Comparison of ENCODE assay signal across 12 mouse cellular contexts in the genomic region with DNA sequence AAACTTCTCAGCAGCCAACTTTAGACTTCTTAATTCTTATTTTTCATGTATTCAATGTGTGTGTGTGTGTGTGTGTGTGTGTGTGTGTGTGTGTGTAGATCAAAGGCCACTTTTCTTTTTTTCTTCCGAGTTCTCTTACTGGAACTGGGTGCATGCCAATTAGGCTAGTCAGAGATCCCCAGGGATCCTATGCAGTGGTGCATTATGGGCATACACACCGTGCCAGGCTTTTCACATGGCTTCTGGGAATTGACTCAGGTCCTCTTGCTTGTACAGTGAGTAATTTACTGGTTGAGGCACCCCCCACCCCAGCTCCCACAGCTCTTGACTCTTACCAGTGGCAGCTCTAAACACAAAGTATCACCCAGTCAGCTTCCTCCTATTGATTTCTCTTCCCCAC.
DNase-seq lines count a peak whose midpoint lies in the region; ATAC-seq lines count a peak whose summit lies in the region.
"Had no signal": no experiment of that assay in that cellular context is flagged by ENCODE, and none has a peak within 500 bp of the region (broad histone marks: within the 10 kb centered on the region; RNA-seq: fewer than 3 reads in every experiment).

No protein-coding gene starts in this region.

- ATAC-seq in forebrain, embryonic 12.5 days (ENCODE audit: low FRiP score): peak; percentile 49; the same call in 1 of the 2 replicates
- ATAC-seq in forebrain, embryonic 15.5 days (replicated peaks): no peak
- ATAC-seq in limb, embryonic 13.5 days (ENCODE audit: low FRiP score, low read depth): peak; percentile 36; the same call in 1 of the 2 replicates
- peak; percentile 77; the same call in 1 of the 2 replicates for ATAC-seq in midbrain, embryonic 16.5 days
- no peak for ATAC-seq in hindbrain, embryonic 16.5 days
- ATAC-seq: liver, embryonic 12.5 days had no signal

- no peaks in the 10 kb centered on the region for H3K27me3 ChIP-seq in forebrain, embryonic 12.5 days
- no peaks in the 10 kb centered on the region for H3K27me3 ChIP-seq in forebrain, embryonic 15.5 days
- H3K27me3 ChIP-seq in limb, embryonic 13.5 days: no peaks in the 10 kb centered on the region
- no peaks in the 10 kb centered on the region for H3K27me3 ChIP-seq in limb, embryonic 10.5 days (ENCODE audit: low read depth, poor library complexity, severe bottlenecking)
- H3K27me3 ChIP-seq in midbrain, embryonic 16.5 days (ENCODE audit: control insufficient read depth, insufficient read depth, low read depth, low read length): no peaks in the 10 kb centered on the region
- no peaks in the 10 kb centered on the region for H3K27me3 ChIP-seq in hindbrain, embryonic 16.5 days (replicated peaks; ENCODE audit: control insufficient read depth, insufficient read depth, low read length)
- H3K27me3 ChIP-seq: heart, embryonic 13.5 days; liver, embryonic 12.5 days; neural tube, embryonic 12.5 days had no signal

- no peaks in the 10 kb centered on the region for H3K9me3 ChIP-seq in forebrain, embryonic 12.5 days
- no peaks in the 10 kb centered on the region for H3K9me3 ChIP-seq in forebrain, embryonic 15.5 days
- H3K9me3 ChIP-seq in limb, embryonic 13.5 days: no peaks in the 10 kb centered on the region
- H3K9me3 ChIP-seq in limb, embryonic 10.5 days (replicated peaks): no peaks in the 10 kb centered on the region
- H3K9me3 ChIP-seq in midbrain, embryonic 16.5 days (replicated peaks; ENCODE audit: control insufficient read depth, low read length, poor library complexity, severe bottlenecking): no peaks in the 10 kb centered on the region
- no peaks in the 10 kb centered on the region for H3K9me3 ChIP-seq in hindbrain, embryonic 16.5 days (ENCODE audit: control insufficient read depth, low read length)
- H3K9me3 ChIP-seq: heart, embryonic 13.5 days; liver, embryonic 12.5 days; neural tube, embryonic 12.5 days had no signal

- no peaks in the 10 kb centered on the region for H3K36me3 ChIP-seq in forebrain, embryonic 12.5 days (replicated peaks)
- no peaks in the 10 kb centered on the region for H3K36me3 ChIP-seq in forebrain, embryonic 15.5 days
- H3K36me3 ChIP-seq in limb, embryonic 13.5 days: no peaks in the 10 kb centered on the region
- no peaks in the 10 kb centered on the region for H3K36me3 ChIP-seq in limb, embryonic 10.5 days
- H3K36me3 ChIP-seq in midbrain, embryonic 16.5 days (ENCODE audit: control insufficient read depth, insufficient read depth, low read length): no peaks in the 10 kb centered on the region
- H3K36me3 ChIP-seq in hindbrain, embryonic 16.5 days (ENCODE audit: control insufficient read depth, insufficient read depth, low read length): no peaks in the 10 kb centered on the region
- H3K36me3 ChIP-seq: heart, embryonic 13.5 days; liver, embryonic 12.5 days; neural tube, embryonic 12.5 days had no signal

- H3K4me3 ChIP-seq in forebrain, embryonic 12.5 days (replicated peaks): no peak overlapping the region
- H3K4me3 ChIP-seq in forebrain, embryonic 15.5 days: no peak overlapping the region
- H3K4me3 ChIP-seq in limb, embryonic 13.5 days: no peak overlapping the region
- H3K4me3 ChIP-seq in limb, embryonic 10.5 days: no peak overlapping the region
- H3K4me3 ChIP-seq in midbrain, embryonic 16.5 days (ENCODE audit: low read depth, low read length): no peak overlapping the region
- no peak overlapping the region for H3K4me3 ChIP-seq in hindbrain, embryonic 16.5 days (ENCODE audit: low read length)
- H3K4me3 ChIP-seq: heart, embryonic 13.5 days; liver, embryonic 12.5 days; neural tube, embryonic 12.5 days had no signal

- no peak overlapping the region for H3K4me2 ChIP-seq in forebrain, embryonic 12.5 days
- H3K4me2 ChIP-seq in forebrain, embryonic 15.5 days (replicated peaks): no peak overlapping the region
- no peak overlapping the region for H3K4me2 ChIP-seq in limb, embryonic 13.5 days (replicated peaks)
- no peak overlapping the region for H3K4me2 ChIP-seq in midbrain, embryonic 16.5 days (ENCODE audit: low read length)
- no peak overlapping the region for H3K4me2 ChIP-seq in hindbrain, embryonic 16.5 days (ENCODE audit: low read length)
- H3K4me2 ChIP-seq: heart, embryonic 13.5 days; liver, embryonic 12.5 days; neural tube, embryonic 12.5 days had no signal

- no peak overlapping the region for H3K27ac ChIP-seq in forebrain, embryonic 12.5 days
- H3K27ac ChIP-seq in forebrain, embryonic 15.5 days (replicated peaks): no peak overlapping the region
- H3K27ac ChIP-seq in limb, embryonic 13.5 days: no peak overlapping the region
- no peak overlapping the region for H3K27ac ChIP-seq in limb, embryonic 10.5 days
- H3K27ac ChIP-seq in midbrain, embryonic 16.5 days (ENCODE audit: low read length): no peak overlapping the region
- no peak overlapping the region for H3K27ac ChIP-seq in hindbrain, embryonic 16.5 days (ENCODE audit: low read depth, low read length)
- H3K27ac ChIP-seq: heart, embryonic 13.5 days; liver, embryonic 12.5 days; neural tube, embryonic 12.5 days had no signal

- no peaks in the 10 kb centered on the region for H3K4me1 ChIP-seq in forebrain, embryonic 12.5 days
- no peaks in the 10 kb centered on the region for H3K4me1 ChIP-seq in forebrain, embryonic 15.5 days
- no peaks in the 10 kb centered on the region for H3K4me1 ChIP-seq in limb, embryonic 13.5 days
- H3K4me1 ChIP-seq in limb, embryonic 10.5 days: no peaks in the 10 kb centered on the region
- no peaks in the 10 kb centered on the region for H3K4me1 ChIP-seq in midbrain, embryonic 16.5 days (ENCODE audit: control insufficient read depth, insufficient read depth, low read length)
- no peaks in the 10 kb centered on the region for H3K4me1 ChIP-seq in hindbrain, embryonic 16.5 days (ENCODE audit: control insufficient read depth, insufficient read depth, low read depth, low read length)
- H3K4me1 ChIP-seq: heart, embryonic 13.5 days; liver, embryonic 12.5 days; neural tube, embryonic 12.5 days had no signal

- no peak overlapping the region for H3K9ac ChIP-seq in forebrain, embryonic 12.5 days
- H3K9ac ChIP-seq in forebrain, embryonic 15.5 days (replicated peaks): no peak overlapping the region
- no peak overlapping the region for H3K9ac ChIP-seq in limb, embryonic 13.5 days
- no peak overlapping the region for H3K9ac ChIP-seq in midbrain, embryonic 16.5 days (ENCODE audit: low read depth, low read length)
- no peak overlapping the region for H3K9ac ChIP-seq in hindbrain, embryonic 16.5 days (ENCODE audit: low read depth, low read length)
- H3K9ac ChIP-seq: heart, embryonic 13.5 days; liver, embryonic 12.5 days; neural tube, embryonic 12.5 days had no signal

- no peak for DNase-seq in limb, embryonic 10.5 days (ENCODE audit: low spot score)
- peak; percentile 62 for DNase-seq in adrenal gland, postnatal 14 days
- DNase-seq in c-Kit-positive CD71-positive TER-119-positive erythroid progenitor cells, embryonic 14.5 days (ENCODE audit: low spot score): no peak
- DNase-seq: thymus, adult 18-20 months had no signal

- WGBS in forebrain, embryonic 12.5 days: 53% methylated on average over 2 of the region's 2 CpGs
- WGBS in forebrain, embryonic 15.5 days: 17% methylated on average over 2 of the region's 2 CpGs
- WGBS in limb, embryonic 13.5 days: 42% methylated on average over 2 of the region's 2 CpGs
- 89% methylated on average over 2 of the region's 2 CpGs for WGBS in limb, embryonic 10.5 days
- 25% methylated on average over 2 of the region's 2 CpGs for WGBS in midbrain, embryonic 16.5 days
- 25% methylated on average over 2 of the region's 2 CpGs for WGBS in hindbrain, embryonic 16.5 days

Comparison
In these comparisons a context has a peak if more than half of its experiments do, and no peak if none do; other contexts are left out.
1. ATAC-seq: peak in forebrain, embryonic 12.5 days (single experiment), limb, embryonic 13.5 days (single experiment) and midbrain, embryonic 16.5 days (single experiment); none in forebrain, embryonic 15.5 days (single experiment) and hindbrain, embryonic 16.5 days (single experiment).